10 mouse cellular contexts compared by ENCODE assay signal in genomic region chr8:87835924-87836323, GRCm38 (mm10).
DNase-seq lines count a peak whose midpoint lies in the region; ATAC-seq lines count a peak whose summit lies in the region.
"Had no signal": no experiment of that assay in that cellular context is flagged by ENCODE, and none has a peak within 500 bp of the region (broad histone marks: within the 10 kb centered on the region; RNA-seq: fewer than 3 reads in every experiment).

No protein-coding gene starts in this region.

- no peak overlapping the region for H3K4me3 ChIP-seq in heart, embryonic 13.5 days
- H3K4me3 ChIP-seq in embryonic facial prominence, embryonic 11.5 days (ENCODE audit: low read depth, low read length) = no peak overlapping the region
- no peak overlapping the region for H3K4me3 ChIP-seq in hindbrain, embryonic 13.5 days
- no peak overlapping the region for H3K4me3 ChIP-seq in midbrain, embryonic 14.5 days (replicated peaks; ENCODE audit: low read depth, low read length)
- H3K4me3 ChIP-seq: layer of hippocampus, adult 2 months; liver, embryonic 15.5 days had no signal

- no peak overlapping the region for H3K9ac ChIP-seq in heart, embryonic 13.5 days
- H3K9ac ChIP-seq in embryonic facial prominence, embryonic 11.5 days (replicated peaks; ENCODE audit: low read length) = no peak overlapping the region
- no peak overlapping the region for H3K9ac ChIP-seq in hindbrain, embryonic 13.5 days
- H3K9ac ChIP-seq in midbrain, embryonic 14.5 days (replicated peaks; ENCODE audit: low read length) = no peak overlapping the region
- H3K9ac ChIP-seq: liver, embryonic 15.5 days had no signal

- ATAC-seq in heart, embryonic 13.5 days (ENCODE audit: extremely low read depth, insufficient number of reproducible peaks, low FRiP score, low TSS enrichment) = no peak
- no peak for ATAC-seq in embryonic facial prominence, embryonic 11.5 days (replicated peaks; ENCODE audit: insufficient number of reproducible peaks, low FRiP score, low TSS enrichment, low read depth)
- ATAC-seq in hindbrain, embryonic 13.5 days (ENCODE audit: low FRiP score) = no peak
- no peak for ATAC-seq in midbrain, embryonic 14.5 days (ENCODE audit: low FRiP score, low TSS enrichment)

- 28% methylated on average over 7 of the region's 7 CpGs for WGBS in heart, embryonic 13.5 days
- WGBS in embryonic facial prominence, embryonic 11.5 days = 8% methylated on average over 7 of the region's 7 CpGs
- 6% methylated on average over 7 of the region's 7 CpGs for WGBS in hindbrain, embryonic 13.5 days
- 3% methylated on average over 7 of the region's 7 CpGs for WGBS in midbrain, embryonic 14.5 days

- peak overlapping the region; percentile 60 for H3K4me2 ChIP-seq in heart, embryonic 13.5 days
- no peak overlapping the region for H3K4me2 ChIP-seq in embryonic facial prominence, embryonic 11.5 days (ENCODE audit: low read depth, low read length)
- H3K4me2 ChIP-seq in hindbrain, embryonic 13.5 days = peak overlapping the region; percentile 16
- peak overlapping the region; percentile 10; the same call in 1 of the 2 replicates for H3K4me2 ChIP-seq in midbrain, embryonic 14.5 days (ENCODE audit: low read length)
- H3K4me2 ChIP-seq: liver, embryonic 15.5 days had no signal

- H3K27ac ChIP-seq in heart, embryonic 13.5 days (replicated peaks) = peak overlapping the region; percentile 86
- peak overlapping the region; percentile 73; the same call in 1 of the 2 replicates for H3K27ac ChIP-seq in embryonic facial prominence, embryonic 11.5 days (replicated peaks; ENCODE audit: low read depth, low read length)
- H3K27ac ChIP-seq in hindbrain, embryonic 13.5 days = peak overlapping the region; percentile 88
- H3K27ac ChIP-seq in midbrain, embryonic 14.5 days (replicated peaks; ENCODE audit: low read depth, low read length) = peak overlapping the region; percentile 77
- H3K27ac ChIP-seq: layer of hippocampus, adult 2 months; liver, embryonic 15.5 days had no signal

- no peaks in the 10 kb centered on the region for H3K9me3 ChIP-seq in heart, embryonic 13.5 days
- H3K9me3 ChIP-seq in embryonic facial prominence, embryonic 11.5 days (replicated peaks; ENCODE audit: control insufficient read depth, low read length) = no peaks in the 10 kb centered on the region
- H3K9me3 ChIP-seq in hindbrain, embryonic 13.5 days = no peaks in the 10 kb centered on the region
- H3K9me3 ChIP-seq in midbrain, embryonic 14.5 days (ENCODE audit: control insufficient read depth, low read length) = no peaks in the 10 kb centered on the region
- H3K9me3 ChIP-seq: liver, embryonic 15.5 days had no signal

- H3K36me3 ChIP-seq in heart, embryonic 13.5 days = no peaks in the 10 kb centered on the region
- H3K36me3 ChIP-seq in embryonic facial prominence, embryonic 11.5 days (replicated peaks; ENCODE audit: control insufficient read depth, insufficient read depth, low read depth, low read length) = no peaks in the 10 kb centered on the region
- 0 out of 2 replicates have a peak, but pooled peaks cover 2% of the 10 kb centered on the region for H3K36me3 ChIP-seq in hindbrain, embryonic 13.5 days
- no peaks in the 10 kb centered on the region for H3K36me3 ChIP-seq in midbrain, embryonic 14.5 days (ENCODE audit: control insufficient read depth, insufficient read depth, low read length)
- H3K36me3 ChIP-seq: liver, embryonic 15.5 days had no signal

- 0 out of 2 replicates have a peak, but pooled peaks cover 3% of the 10 kb centered on the region for H3K27me3 ChIP-seq in heart, embryonic 13.5 days (replicated peaks)
- no peaks in the 10 kb centered on the region for H3K27me3 ChIP-seq in embryonic facial prominence, embryonic 11.5 days (ENCODE audit: control insufficient read depth, insufficient read depth, low read length)
- H3K27me3 ChIP-seq in hindbrain, embryonic 13.5 days = no peaks in the 10 kb centered on the region
- H3K27me3 ChIP-seq in midbrain, embryonic 14.5 days (ENCODE audit: control insufficient read depth, insufficient read depth, low read length) = no peaks in the 10 kb centered on the region
- H3K27me3 ChIP-seq: liver, embryonic 15.5 days had no signal

- peaks cover 75% of the 10 kb centered on the region for H3K4me1 ChIP-seq in heart, embryonic 13.5 days
- peaks cover 54% of the 10 kb centered on the region for H3K4me1 ChIP-seq in embryonic facial prominence, embryonic 11.5 days (ENCODE audit: control insufficient read depth, insufficient read depth, low read length)
- peaks cover 83% of the 10 kb centered on the region for H3K4me1 ChIP-seq in hindbrain, embryonic 13.5 days (replicated peaks)
- H3K4me1 ChIP-seq in midbrain, embryonic 14.5 days (ENCODE audit: control insufficient read depth, insufficient read depth, low read length) = peaks cover 78% of the 10 kb centered on the region
- H3K4me1 ChIP-seq: liver, embryonic 15.5 days had no signal

- no peak for DNase-seq in heart, adult 11 months
- DNase-seq in embryonic facial prominence, embryonic 11.5 days (ENCODE audit: low spot score) = peak; percentile 29
- DNase-seq in midbrain, embryonic 14.5 days = peak; percentile 60
- no peak for DNase-seq in gastrocnemius, adult 8-10 months (ENCODE audit: low spot score in 2 of 2)
- DNase-seq in adrenal gland, adult 18-20 months (ENCODE audit: low spot score in 2 of 2) = no peak
- DNase-seq in right cerebral cortex, postnatal 4 days = no peak

Comparison
In these comparisons a context has a peak if more than half of its experiments do, and no peak if none do; other contexts are left out.
1. DNase-seq: peak in embryonic facial prominence, embryonic 11.5 days (single experiment) and midbrain, embryonic 14.5 days (single experiment); none in heart, adult 11 months (single experiment), gastrocnemius, adult 8-10 months (0 of 2), adrenal gland, adult 18-20 months (0 of 2) and right cerebral cortex, postnatal 4 days (single experiment).
2. Peak in every context shown above with its lines, with median percentiles within 50 percentile points of each other: H3K27ac ChIP-seq.